Mouse (Mus musculus): ENCODE results near the gene E430018J23Rik. TPM values are rescaled to one million over a fixed set of nuclear protein-coding genes. Genes with fewer than 3 reads are reported as not detected.
"Not testable (repeated sequence)": the region's sequence is repeated elsewhere in the genome, so short reads cannot be mapped to it uniquely, and the experiment has no call there.

Gene E430018J23Rik
- polyA plus RNA-seq, 1 experiment from 2014 or later = 5.5 TPM

DNA sequence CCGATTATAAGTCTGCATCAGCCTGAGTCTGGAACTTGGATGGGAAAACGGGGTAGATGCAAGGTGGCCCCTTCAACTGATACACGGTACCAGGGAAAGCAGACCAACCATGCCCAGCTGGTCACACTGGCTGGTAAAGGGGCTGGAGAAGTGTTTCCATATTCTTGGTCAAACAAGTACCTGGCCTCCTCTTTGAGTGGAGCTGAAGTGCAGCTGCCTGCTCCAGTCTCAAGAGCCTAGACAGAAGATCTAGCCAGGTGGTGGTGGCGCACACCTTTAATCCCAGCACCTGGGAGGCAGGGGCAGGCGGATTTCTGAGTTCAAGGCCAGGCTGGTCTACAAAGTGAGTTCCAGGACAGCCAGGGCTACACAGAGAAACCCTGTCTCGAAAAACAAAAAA, 51.6 kb downstream of the E430018J23Rik start:
- WGBS = 97% methylated on average over 6 of the region's 6 CpGs

DNA sequence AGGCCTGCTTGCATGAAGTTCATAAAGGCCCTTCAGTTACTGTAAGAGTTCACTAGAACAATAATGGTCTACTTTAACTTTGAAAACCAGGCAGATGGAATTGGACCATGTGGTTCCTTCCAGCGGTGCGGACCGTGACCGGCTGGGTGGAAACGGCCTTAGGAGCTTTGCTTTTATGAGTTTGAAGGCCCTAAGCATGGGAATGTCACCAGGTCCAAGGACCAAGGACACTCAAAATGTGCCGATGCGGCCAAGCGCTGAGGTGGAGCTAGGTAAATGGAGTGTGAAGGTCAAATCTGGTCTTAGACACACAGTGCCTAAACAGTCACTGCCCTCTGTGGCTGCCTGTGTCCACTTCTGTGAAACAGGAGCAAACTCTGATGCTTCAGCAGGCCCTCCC, 52.1 kb downstream of the E430018J23Rik start:
- H3K9me3 ChIP-seq (ENCODE audit: control insufficient read depth, low read length) = no peaks in the 10 kb centered on the region
- H3K36me3 ChIP-seq (ENCODE audit: control insufficient read depth, insufficient read depth, low read length) = peaks cover 24% of the 10 kb centered on the region
- H3K4me2 ChIP-seq (ENCODE audit: low read length) = no peak overlapping the region
- no peak overlapping the region for H3K4me3 ChIP-seq (replicated peaks; ENCODE audit: low read depth, low read length)
- H3K9ac ChIP-seq (replicated peaks; ENCODE audit: low read length) = 0 out of 2 replicates have a peak overlapping the region, but pooled peaks have one; percentile 20
- H3K27ac ChIP-seq (replicated peaks; ENCODE audit: low read depth, low read length) = no peak overlapping the region
- ATAC-seq (ENCODE audit: low FRiP score, low TSS enrichment) (no peak), DNase-seq (no peak)
- no peaks in the 10 kb centered on the region for H3K27me3 ChIP-seq (ENCODE audit: control insufficient read depth, insufficient read depth, low read length)
- peaks cover 10% of the 10 kb centered on the region for H3K4me1 ChIP-seq (ENCODE audit: control insufficient read depth, insufficient read depth, low read length)
- 95% methylated on average over 8 of the region's 8 CpGs for WGBS

More for the DNA sequence above, 51.6 kb downstream of the E430018J23Rik start:
- not testable (repeated sequence) for DNase-seq; H3K4me2 ChIP-seq (ENCODE audit: low read length); H3K27me3 ChIP-seq (ENCODE audit: control insufficient read depth, insufficient read depth, low read length); H3K27ac ChIP-seq (replicated peaks; ENCODE audit: low read depth, low read length); H3K4me3 ChIP-seq (replicated peaks; ENCODE audit: low read depth, low read length); H3K9me3 ChIP-seq (ENCODE audit: control insufficient read depth, low read length); ATAC-seq (ENCODE audit: low FRiP score, low TSS enrichment)
- Histone ChIP-seq H3K9ac (replicated peaks; ENCODE audit: low read length) (0 out of 2 replicates have a peak overlapping the region, but pooled peaks have one; percentile 20), H3K36me3 (ENCODE audit: control insufficient read depth, insufficient read depth, low read length) (peaks cover 24% of the 10 kb centered on the region), H3K4me1 (ENCODE audit: control insufficient read depth, insufficient read depth, low read length) (peaks cover 13% of the 10 kb centered on the region)

Other genes starting within 250 kb of the E430018J23Rik start
- gene Cd2bp2, start 197.6 kb downstream of the E430018J23Rik start, polyA plus RNA-seq (2014; fragmentation: Nextera tagmentation; extraction: Ambion mirVana) = 59.5 and 81.1 TPM in 2 replicates
- 24.6 and 27.6 TPM in 2 replicates for gene Tbc1d10b, start 185.2 kb downstream of the E430018J23Rik start, polyA plus RNA-seq (2014; fragmentation: Nextera tagmentation; extraction: Ambion mirVana)
- 4.3 and 4.5 TPM in 2 replicates for gene Mylpf, start 184.7 kb downstream of the E430018J23Rik start, polyA plus RNA-seq (2014; fragmentation: Nextera tagmentation; extraction: Ambion mirVana)
- 31.9 and 39.7 TPM in 2 replicates for gene Zfp553, start 160.6 kb downstream of the E430018J23Rik start, polyA plus RNA-seq (2014; fragmentation: Nextera tagmentation; extraction: Ambion mirVana)
- 11.6 and 13.6 TPM in 2 replicates for gene Sept1, start 160.5 kb downstream of the E430018J23Rik start, polyA plus RNA-seq (2014; fragmentation: Nextera tagmentation; extraction: Ambion mirVana)
- gene Zfp771, start 149.4 kb downstream of the E430018J23Rik start, polyA plus RNA-seq (2014; fragmentation: Nextera tagmentation; extraction: Ambion mirVana) = 55.2 and 71.2 TPM in 2 replicates
- gene Dctpp1, start 132.9 kb downstream of the E430018J23Rik start, polyA plus RNA-seq (2014; fragmentation: Nextera tagmentation; extraction: Ambion mirVana) = 125 and 134 TPM in 2 replicates
- 77.6 and 78.4 TPM in 2 replicates for gene Sephs2, start 119.6 kb downstream of the E430018J23Rik start, polyA plus RNA-seq (2014; fragmentation: Nextera tagmentation; extraction: Ambion mirVana)
- gene Itgal, start 97.4 kb downstream of the E430018J23Rik start, polyA plus RNA-seq (2014; fragmentation: Nextera tagmentation; extraction: Ambion mirVana) = 0.22 and 0.39 TPM in 2 replicates
- gene Zfp768, start 48.0 kb downstream of the E430018J23Rik start, polyA plus RNA-seq (2014; fragmentation: Nextera tagmentation; extraction: Ambion mirVana) = 5.1 and 12.9 TPM in 2 replicates
- 7.0 and 7.7 TPM in 2 replicates for gene Zfp747, start 17.6 kb downstream of the E430018J23Rik start, polyA plus RNA-seq (2014; fragmentation: Nextera tagmentation; extraction: Ambion mirVana)
- 5.3 and 6.9 TPM in 2 replicates for gene 9130019O22Rik, start 6.5 kb downstream of the E430018J23Rik start, polyA plus RNA-seq (2014; fragmentation: Nextera tagmentation; extraction: Ambion mirVana)
- 4.6 and 5.7 TPM in 2 replicates for gene Zfp764, start 13.2 kb upstream of the E430018J23Rik start, polyA plus RNA-seq (2014; fragmentation: Nextera tagmentation; extraction: Ambion mirVana)
- gene Zfp688, start 28.4 kb upstream of the E430018J23Rik start, polyA plus RNA-seq (2014; fragmentation: Nextera tagmentation; extraction: Ambion mirVana) = 31.9 and 33.9 TPM in 2 replicates
- 16.1 and 16.6 TPM in 2 replicates for gene Zfp689, start 55.5 kb upstream of the E430018J23Rik start, polyA plus RNA-seq (2014; fragmentation: Nextera tagmentation; extraction: Ambion mirVana)
- 41.8 and 44.3 TPM in 2 replicates for gene Prr14, start 66.0 kb upstream of the E430018J23Rik start, polyA plus RNA-seq (2014; fragmentation: Nextera tagmentation; extraction: Ambion mirVana)
- 14.9 and 17.8 TPM in 2 replicates for gene Fbrs, start 85.6 kb upstream of the E430018J23Rik start, polyA plus RNA-seq (2014; fragmentation: Nextera tagmentation; extraction: Ambion mirVana)
- 46.1 and 64.3 TPM in 2 replicates for gene Srcap, start 118.4 kb upstream of the E430018J23Rik start, polyA plus RNA-seq (2014; fragmentation: Nextera tagmentation; extraction: Ambion mirVana)
- gene Gm42715, start 126.0 kb upstream of the E430018J23Rik start, polyA plus RNA-seq (2014; fragmentation: Nextera tagmentation; extraction: Ambion mirVana) = 18.8 and 20.8 TPM in 2 replicates
- 5.1 and 14.5 TPM in 2 replicates for gene Tmem265, start 167.8 kb upstream of the E430018J23Rik start, polyA plus RNA-seq (2014; fragmentation: Nextera tagmentation; extraction: Ambion mirVana)
- gene Phkg2, start 179.7 kb upstream of the E430018J23Rik start, polyA plus RNA-seq (2014; fragmentation: Nextera tagmentation; extraction: Ambion mirVana) = 54.8 and 61.6 TPM in 2 replicates
- 9.0 and 12.8 TPM in 2 replicates for gene Ccdc189, start 195.0 kb upstream of the E430018J23Rik start, polyA plus RNA-seq (2014; fragmentation: Nextera tagmentation; extraction: Ambion mirVana)
- 40.7 and 45.0 TPM in 2 replicates for gene Rnf40, start 195.1 kb upstream of the E430018J23Rik start, polyA plus RNA-seq (2014; fragmentation: Nextera tagmentation; extraction: Ambion mirVana)
- 22.4 and 31.6 TPM in 2 replicates for gene Zfp629, start 222.2 kb upstream of the E430018J23Rik start, polyA plus RNA-seq (2014; fragmentation: Nextera tagmentation; extraction: Ambion mirVana)